Mouse (Mus musculus): ENCODE measurements around the gene Hist1h4k. TPM values are rescaled to one million over a fixed set of nuclear protein-coding genes. Genes with fewer than 3 reads are reported as not detected.
"Not testable (repeated sequence)": the region's sequence is repeated elsewhere in the genome, so short reads cannot be mapped to it uniquely, and the experiment has no call there.

Hist1h4k gene
- total RNA-seq, 2 experiments from 2014 or later: 31.9 to 37.5 TPM

DNA sequence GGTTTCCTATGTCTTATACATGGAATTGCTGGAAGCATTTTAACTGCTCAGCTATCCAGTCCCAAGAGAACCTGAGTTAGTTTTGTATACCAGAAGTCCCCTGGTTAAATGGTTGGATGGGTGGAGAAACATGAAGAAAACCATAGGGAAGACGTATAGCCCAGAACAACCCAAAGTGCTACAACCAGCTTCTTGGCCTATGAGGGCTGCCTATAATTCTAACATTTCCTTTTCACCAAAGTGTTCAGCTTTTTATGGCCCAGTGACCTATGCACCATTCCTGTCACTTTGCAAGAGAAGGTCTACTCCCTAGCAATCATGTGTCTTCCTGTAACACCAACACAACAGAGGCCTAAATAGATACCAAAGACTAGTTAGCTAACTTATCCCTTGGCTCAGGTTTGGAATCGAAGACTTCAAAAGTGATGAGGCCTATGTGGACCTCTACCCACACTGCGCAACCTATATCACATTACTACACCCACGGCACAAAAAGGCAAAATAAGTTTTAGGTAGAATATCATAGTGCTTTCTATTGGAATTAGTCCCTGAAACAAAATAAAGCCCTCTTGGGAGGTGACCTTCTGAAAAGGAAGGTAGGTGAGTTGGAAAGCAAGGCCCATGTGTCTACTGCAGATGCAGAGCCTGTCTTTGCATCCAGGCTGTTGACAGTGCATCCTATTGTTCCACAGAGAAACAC is 31.8 kb downstream of the Hist1h4k start:
- DNase-seq: no peak

DNA sequence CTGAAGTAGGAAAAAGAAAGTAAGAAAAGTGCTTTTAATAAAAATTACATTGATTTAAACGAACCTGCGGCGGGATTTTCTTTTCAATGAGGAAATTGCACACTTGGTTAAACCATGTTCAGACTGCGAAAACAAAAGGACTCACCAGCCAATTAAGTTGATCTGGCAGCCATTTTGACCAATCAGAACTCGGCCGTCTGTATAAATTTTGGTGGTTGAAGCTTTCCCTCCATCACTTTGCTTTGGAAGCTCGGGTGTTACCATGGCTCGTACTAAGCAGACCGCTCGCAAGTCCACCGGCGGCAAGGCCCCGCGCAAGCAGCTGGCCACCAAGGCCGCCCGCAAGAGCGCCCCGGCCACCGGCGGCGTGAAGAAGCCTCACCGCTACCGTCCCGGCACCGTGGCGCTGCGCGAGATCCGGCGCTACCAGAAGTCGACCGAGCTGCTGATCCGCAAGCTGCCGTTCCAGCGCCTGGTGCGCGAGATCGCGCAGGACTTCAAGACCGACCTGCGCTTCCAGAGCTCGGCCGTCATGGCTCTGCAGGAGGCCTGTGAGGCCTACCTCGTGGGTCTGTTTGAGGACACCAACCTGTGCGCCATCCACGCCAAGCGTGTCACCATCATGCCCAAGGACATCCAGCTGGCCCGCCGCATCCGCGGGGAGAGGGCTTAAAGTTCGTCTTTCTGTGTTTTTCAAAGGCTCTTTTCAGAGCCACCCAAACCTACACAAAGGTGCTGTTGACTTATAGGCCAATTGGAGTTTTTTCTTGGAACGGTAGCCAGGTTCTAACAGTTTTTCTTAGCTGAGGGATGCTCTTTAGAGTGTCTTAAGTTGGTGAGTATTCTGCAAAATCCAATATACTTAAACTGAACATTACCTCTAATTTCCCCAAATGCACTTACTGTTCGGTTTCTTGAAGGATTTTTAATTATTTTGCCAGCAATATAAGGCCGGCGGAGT is 32.6 kb downstream of the Hist1h4k start, which contains the start of gene Hist1h3h:
Hist1h3h (plus strand) TSS at position 263 of the 961 bp plus-strand sequence.
- DNase-seq: peak; percentile 70

DNA sequence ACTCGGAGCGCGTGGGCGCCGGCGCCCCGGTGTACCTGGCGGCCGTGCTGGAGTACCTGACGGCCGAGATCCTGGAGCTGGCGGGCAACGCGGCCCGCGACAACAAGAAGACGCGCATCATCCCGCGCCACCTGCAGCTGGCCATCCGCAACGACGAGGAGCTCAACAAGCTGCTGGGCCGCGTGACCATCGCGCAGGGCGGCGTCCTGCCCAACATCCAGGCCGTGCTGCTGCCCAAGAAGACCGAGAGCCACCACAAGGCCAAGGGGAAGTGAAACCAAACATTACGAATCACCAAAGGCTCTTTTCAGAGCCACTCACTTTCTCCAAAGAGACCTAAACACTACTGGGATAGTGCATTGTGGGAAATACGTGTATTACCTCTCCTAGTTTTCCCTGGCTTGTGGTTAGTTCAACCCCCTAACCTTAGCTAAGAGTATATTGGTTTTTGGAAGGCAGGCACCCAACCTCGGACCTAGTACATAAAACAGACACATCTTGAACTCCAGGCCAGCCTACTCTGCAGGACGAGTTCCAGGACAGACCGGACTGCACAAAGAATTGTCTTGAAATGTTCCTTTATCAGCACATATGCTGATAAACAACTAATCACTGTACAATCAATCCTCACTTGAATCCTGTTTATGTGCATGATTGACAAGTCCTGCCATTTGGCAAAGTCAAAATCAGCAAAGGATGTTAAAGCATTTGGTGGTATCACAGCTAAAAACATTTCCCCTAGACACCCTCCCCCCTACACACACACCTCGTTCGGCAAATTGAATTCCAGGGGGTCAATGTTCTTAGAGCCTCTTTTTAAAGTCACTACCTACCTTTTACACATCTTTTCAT is 33.5 kb downstream of the Hist1h4k start:
- DNase-seq: not testable (repeated sequence)

DNA sequence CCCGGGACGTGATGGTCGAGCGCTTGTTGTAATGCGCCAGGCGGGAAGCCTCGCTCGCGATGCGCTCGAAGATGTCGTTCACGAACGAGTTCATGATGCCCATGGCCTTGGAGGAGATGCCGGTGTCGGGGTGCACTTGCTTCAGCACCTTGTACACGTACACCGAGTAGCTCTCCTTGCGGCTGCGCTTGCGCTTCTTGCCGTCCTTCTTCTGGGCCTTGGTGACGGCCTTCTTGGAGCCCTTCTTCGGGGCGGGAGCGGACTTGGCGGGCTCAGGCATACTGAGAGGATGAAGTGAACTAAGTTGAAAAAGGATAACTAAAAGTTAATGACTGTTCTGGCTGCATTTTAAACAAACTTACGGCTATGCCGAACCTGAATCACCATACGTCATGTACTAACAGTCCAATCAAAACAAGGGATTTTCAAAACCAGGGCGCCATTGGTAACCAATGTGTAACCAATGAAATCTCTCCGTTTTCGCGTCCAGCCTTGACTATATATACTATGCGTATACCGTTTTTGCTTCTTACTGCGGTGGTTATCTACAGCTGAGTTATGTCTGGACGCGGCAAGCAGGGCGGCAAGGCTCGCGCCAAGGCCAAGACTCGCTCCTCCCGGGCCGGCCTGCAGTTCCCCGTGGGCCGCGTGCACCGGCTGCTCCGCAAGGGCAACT is 34.3 kb downstream of the Hist1h4k start, which contains the start of the genes Hist1h2bl and Hist1h2ai:
Hist1h2bl (minus strand) TSS at position 280 of the 676 bp plus-strand sequence.
Hist1h2ai (plus strand) TSS at position 559 of the 676 bp plus-strand sequence.
- DNase-seq: peak; percentile 60

DNA sequence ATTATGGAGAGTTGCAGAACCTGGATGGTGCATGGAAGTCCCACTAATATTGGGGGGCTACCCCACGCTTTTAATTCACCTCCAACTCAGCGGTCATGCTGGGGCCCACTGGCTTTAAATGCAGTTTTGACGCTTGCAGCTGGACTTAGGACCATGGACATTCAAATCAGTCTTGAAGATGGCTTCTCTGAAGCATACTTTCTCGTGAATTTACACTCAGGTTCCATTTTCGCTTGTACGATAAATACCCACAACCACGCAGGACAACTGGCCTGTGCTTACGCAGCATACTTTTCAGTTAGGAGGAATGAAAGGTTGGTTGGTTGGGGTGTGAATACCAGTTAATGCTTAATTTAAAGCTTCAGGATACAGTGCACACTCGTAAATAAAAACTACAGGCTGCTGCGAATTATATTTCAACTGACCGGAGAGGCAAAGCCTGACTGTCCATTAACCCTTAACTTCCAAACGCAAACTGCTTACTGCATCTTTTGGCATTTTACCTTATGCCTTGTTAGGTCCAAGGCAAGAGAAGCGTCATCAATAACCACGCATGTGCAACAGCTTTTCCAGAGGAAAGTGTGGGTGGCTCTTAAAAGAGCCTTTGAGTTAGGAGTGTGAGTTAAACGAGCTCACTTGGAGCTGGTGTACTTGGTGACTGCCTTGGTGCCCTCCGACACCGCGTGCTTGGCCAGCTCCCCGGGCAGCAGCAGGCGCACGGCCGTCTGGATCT is 35.0 kb downstream of the Hist1h4k start:
- DNase-seq: no peak

DNA sequence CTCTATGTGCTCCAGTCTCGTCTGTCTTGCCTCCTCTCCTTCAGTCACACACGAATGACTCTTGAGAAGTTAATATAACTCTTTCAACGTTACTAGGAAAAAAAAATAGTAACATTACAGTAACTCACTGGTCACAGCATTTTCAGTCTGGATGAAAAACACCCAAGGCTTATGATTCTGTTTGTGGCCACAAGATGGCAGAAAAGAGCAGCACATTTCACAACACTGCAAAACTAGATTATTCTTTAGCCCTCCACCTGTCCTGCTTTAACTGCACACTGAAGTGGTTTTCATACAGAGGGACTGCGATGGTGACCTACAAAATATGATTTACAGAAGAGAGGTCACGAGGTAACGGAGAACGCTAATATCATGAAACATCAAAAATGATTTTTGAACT is 35.6 kb downstream of the Hist1h4k start:
- DNase-seq: peak; percentile 22

DNA sequence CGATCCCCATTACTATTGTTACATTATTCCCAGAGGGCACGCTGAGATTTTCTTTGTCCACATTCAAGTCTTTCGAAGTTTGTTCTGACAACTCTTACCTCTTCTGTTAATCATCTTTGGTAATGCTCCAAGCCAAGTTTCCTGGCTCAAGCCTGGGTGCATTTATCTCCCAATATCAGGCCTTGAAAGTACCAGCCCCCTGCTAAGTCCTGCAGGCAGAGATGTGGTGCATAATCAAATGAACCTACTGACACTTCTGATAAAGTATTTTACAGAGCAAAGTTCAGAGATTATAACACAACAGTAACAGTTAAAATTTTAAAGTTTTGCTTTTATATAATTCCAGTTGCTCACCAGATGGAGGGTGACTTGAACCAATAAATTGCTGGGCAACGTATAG is 38.6 kb downstream of the Hist1h4k start:
- DNase-seq: no peak

DNA sequence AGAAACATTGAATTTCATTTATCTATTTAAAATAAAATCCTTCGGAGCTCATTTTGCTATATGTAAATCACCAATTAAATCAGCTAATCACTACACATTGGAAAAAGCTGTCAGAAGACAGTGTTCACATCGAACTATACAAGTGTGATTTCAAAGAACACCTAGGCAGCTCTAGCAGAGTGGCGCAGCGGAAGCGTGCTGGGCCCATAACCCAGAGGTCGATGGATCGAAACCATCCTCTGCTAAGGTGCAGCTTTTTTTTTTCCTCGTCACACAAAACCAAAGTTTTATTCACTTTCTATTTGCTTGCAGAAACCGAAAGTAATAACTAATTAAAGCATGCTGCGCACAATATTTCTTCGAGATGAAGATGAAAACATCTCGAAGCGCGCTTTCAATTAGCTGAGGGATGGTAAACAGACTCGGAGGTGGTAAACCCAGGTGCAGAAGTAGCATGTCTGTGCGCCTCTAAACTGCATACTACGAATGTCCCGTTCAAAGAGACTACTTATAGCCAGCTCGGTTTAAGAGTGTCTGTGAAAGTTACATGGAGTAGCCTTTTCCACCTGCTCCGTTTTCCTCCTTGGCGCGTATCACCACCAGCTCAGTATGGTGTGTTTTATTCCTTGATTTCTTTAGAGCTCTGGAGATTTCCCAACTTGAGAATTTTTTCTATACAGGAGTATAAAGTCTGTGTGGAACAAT is 39.3 kb downstream of the Hist1h4k start:
- peak; percentile 55 for DNase-seq

DNA sequence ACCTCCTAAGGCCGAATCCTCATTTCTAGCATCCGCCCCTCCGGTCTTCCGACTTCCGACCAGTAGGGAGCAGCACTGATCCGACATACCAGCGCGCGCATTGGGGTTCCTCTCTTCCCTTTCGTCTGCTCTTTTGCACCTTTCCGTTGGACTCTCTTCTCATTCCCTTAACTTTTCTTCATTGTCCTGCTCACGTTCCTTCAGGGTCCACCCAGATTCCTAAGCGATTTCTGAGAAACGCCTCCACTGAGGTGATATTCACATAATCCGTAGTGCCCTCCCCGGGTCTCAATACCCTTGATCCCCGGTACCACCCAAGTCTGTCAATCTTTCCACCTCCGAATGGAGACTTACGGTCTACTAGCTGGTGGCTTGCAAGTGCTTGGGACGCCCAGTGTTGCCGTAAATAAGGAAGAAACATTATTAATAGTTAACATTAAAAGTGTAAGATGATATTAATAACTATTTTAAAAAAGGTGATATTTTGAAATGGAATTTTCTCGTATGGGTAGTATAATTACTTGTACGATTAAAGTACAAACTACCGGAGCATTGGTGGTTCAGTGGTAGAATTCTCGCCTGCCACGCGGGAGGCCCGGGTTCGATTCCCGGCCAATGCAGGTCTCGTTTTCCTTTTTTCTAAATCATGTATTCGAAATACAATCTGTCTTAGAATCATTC is 40.1 kb downstream of the Hist1h4k start:
- peak; percentile 74 for DNase-seq

DNA sequence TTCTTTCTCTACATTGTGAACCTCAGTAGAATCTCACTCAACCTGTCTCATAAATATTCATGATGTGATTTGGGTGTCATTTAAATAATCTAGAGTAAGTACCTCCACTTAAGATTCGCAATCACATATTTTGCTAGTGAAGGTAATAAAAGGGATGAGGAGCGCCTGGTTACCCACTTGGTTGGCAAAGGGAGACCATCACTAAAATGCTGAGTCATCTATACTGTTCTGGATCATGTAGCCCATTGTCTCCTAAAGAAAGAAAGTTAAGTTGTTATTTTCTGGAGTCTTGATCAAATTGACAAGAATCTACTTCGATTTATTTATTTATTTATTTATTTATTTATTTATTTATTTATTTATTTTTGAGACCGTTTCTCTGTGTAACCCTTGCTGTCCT is 43.6 kb downstream of the Hist1h4k start:
- DNase-seq: no peak

Small RNA genes within 50 kb of the gene (microRNA-seq; reads per million reads assigned to microRNA genes)
- gene Gm44346 (ENCODE audit: borderline replicate concordance in 2 of 2): 0 reads per million in 2 experiments
- 0 reads per million in 2 experiments for gene Gm44357 (ENCODE audit: borderline replicate concordance in 2 of 2)
- 0 reads per million in 2 experiments for gene Gm44367 (ENCODE audit: borderline replicate concordance in 2 of 2)
- 0 reads per million in 2 experiments for gene Gm44454 (ENCODE audit: borderline replicate concordance in 2 of 2)

Other genes with a start within 250 kb of the Hist1h4k start
- 100 to 1,000 TPM; 119 to 147 TPM for gene Gm11273, start 249.1 kb downstream of the Hist1h4k start, total RNA-seq (2021)
- gene Zkscan8, start 219.4 kb downstream of the Hist1h4k start, total RNA-seq (2021): 1 to 10 TPM; 3.8 to 5.4 TPM
- gene Olfr1366, start 207.7 kb downstream of the Hist1h4k start, total RNA-seq (2021): not detected
- gene Olfr1535, start 190.6 kb downstream of the Hist1h4k start, total RNA-seq (2021): not detected
- not detected for gene Olfr1364, start 168.7 kb downstream of the Hist1h4k start, total RNA-seq (2021)
- gene Olfr1362, start 136.5 kb downstream of the Hist1h4k start, total RNA-seq (2021): not detected
- not detected for gene Olfr11, start 108.0 kb downstream of the Hist1h4k start, total RNA-seq (2021)
- not detected for gene Olfr1361, start 87.1 kb downstream of the Hist1h4k start, total RNA-seq (2021)
- not detected for gene Olfr1360, start 73.1 kb downstream of the Hist1h4k start, total RNA-seq (2021)
- not detected for gene Olfr1359, start 52.4 kb downstream of the Hist1h4k start, total RNA-seq (2021)
- 10 to 100 TPM; 15.1 to 26.3 TPM for gene Hist1h2bl, start 34.4 kb downstream of the Hist1h4k start, total RNA-seq (2021)
- gene Hist1h2ai, start 34.1 kb downstream of the Hist1h4k start, total RNA-seq (2021): 10 to 100 TPM in 1 of 2 experiments, 1 to 10 TPM in 1; 4.4 to 21.0 TPM
- 10 to 100 TPM; 10.1 to 40.0 TPM for gene Hist1h3h, start 32.8 kb downstream of the Hist1h4k start, total RNA-seq (2021)
- gene Hist1h2bm, start 28.5 kb downstream of the Hist1h4k start, total RNA-seq (2021): 1 to 10 TPM; 1.1 to 5.1 TPM
- gene Hist1h4j, start 15.4 kb downstream of the Hist1h4k start, total RNA-seq (2021): 1 to 10 TPM; 1.2 to 4.0 TPM
- 1 to 10 TPM; 2.7 to 6.4 TPM for gene Hist1h2ak, start 3.3 kb upstream of the Hist1h4k start, total RNA-seq (2021)
- 1 to 10 TPM; 5.1 to 9.0 TPM for gene Hist1h2bn, start 3.6 kb upstream of the Hist1h4k start, total RNA-seq (2021)
- gene Hist1h1b, start 30.1 kb upstream of the Hist1h4k start, total RNA-seq (2021): 1 to 10 TPM; 3.9 to 9.2 TPM
- 10 to 100 TPM; 20.0 to 23.8 TPM for gene Hist1h3i, start 32.9 kb upstream of the Hist1h4k start, total RNA-seq (2021)
- 1 to 10 TPM; 1.0 to 2.4 TPM for gene Hist1h2an, start 36.7 kb upstream of the Hist1h4k start, total RNA-seq (2021)
- gene Hist1h2bp, start 37.0 kb upstream of the Hist1h4k start, total RNA-seq (2021): 1 to 10 TPM; 5.3 to 6.0 TPM
- gene Hist1h2bq, start 59.7 kb upstream of the Hist1h4k start, total RNA-seq (2021): 10 to 100 TPM; 18.0 to 21.3 TPM
- 10 to 100 TPM in 1 of 2 experiments, not detected in 1; 24.7 TPM for gene Hist1h2ao, start 60.0 kb upstream of the Hist1h4k start, total RNA-seq (2021)
- gene Hist1h4m, start 61.2 kb upstream of the Hist1h4k start, total RNA-seq (2021): 10 to 100 TPM; 49.0 to 65.1 TPM
- 10 to 100 TPM; 14.1 to 20.2 TPM for gene Hist1h4n, start 81.7 kb upstream of the Hist1h4k start, total RNA-seq (2021)
- gene Hist1h2ap, start 83.0 kb upstream of the Hist1h4k start, total RNA-seq (2021): 10 to 100 TPM in 1 of 2 experiments, not detected in 1; 17.0 TPM
- 10 to 100 TPM; 17.7 to 21.3 TPM for gene Hist1h2br, start 83.2 kb upstream of the Hist1h4k start, total RNA-seq (2021)
- under 1 TPM; 0.26 to 0.54 TPM for gene Zfp184, start 194.6 kb upstream of the Hist1h4k start, total RNA-seq (2021)
- not detected for gene Pom121l2, start 230.7 kb upstream of the Hist1h4k start, total RNA-seq (2021)